Mouse (Mus musculus) retina, postnatal 1 day (tissue): ENCODE data around the gene Ccdc162.

Source experiments
- DNase-seq: peaks from one replicate; pipeline ENCODE4 v3.0.0-alpha.2; 2012

The Ccdc162 gene

GRCm38 (mm10) chr10:41632062-41632461 lies 84.4 kb downstream of the Ccdc162 start:
- DNase-seq: no peak

GRCm38 (mm10) chr10:41626996-41627395 lies 89.4 kb downstream of the Ccdc162 start:
- no peak for DNase-seq

GRCm38 (mm10) chr10:41619988-41620387 lies 96.4 kb downstream of the Ccdc162 start:
- no peak for DNase-seq

GRCm38 (mm10) chr10:41615487-41615886 lies 100.9 kb downstream of the Ccdc162 start:
- no peak for DNase-seq

GRCm38 (mm10) chr10:41611941-41612340 lies 104.5 kb downstream of the Ccdc162 start:
- DNase-seq: no peak

GRCm38 (mm10) chr10:41609475-41609874 lies 107.0 kb downstream of the Ccdc162 start:
- no peak for DNase-seq

GRCm38 (mm10) chr10:41608485-41608884 lies 107.9 kb downstream of the Ccdc162 start:
- no peak for DNase-seq

GRCm38 (mm10) chr10:41602667-41603066 lies 113.8 kb downstream of the Ccdc162 start:
- no peak for DNase-seq

- DNase-seq: no peak
Measured at GRCm38 (mm10) chr10:41601898-41602545, 114.4 kb downstream of the Ccdc162 start.

- DNase-seq: no peak
Measured at GRCm38 (mm10) chr10:41601302-41601701, 115.1 kb downstream of the Ccdc162 start.

- no peak for DNase-seq
Measured at GRCm38 (mm10) chr10:41599051-41599450, 117.4 kb downstream of the Ccdc162 start.

GRCm38 (mm10) chr10:41598221-41598620 lies 118.2 kb downstream of the Ccdc162 start:
- DNase-seq: no peak

- no peak for DNase-seq
Measured at GRCm38 (mm10) chr10:41595550-41595949, 120.9 kb downstream of the Ccdc162 start.

GRCm38 (mm10) chr10:41594957-41595356 lies 121.5 kb downstream of the Ccdc162 start:
- no peak for DNase-seq

GRCm38 (mm10) chr10:41594433-41594832 lies 122.0 kb downstream of the Ccdc162 start:
- DNase-seq: no peak

GRCm38 (mm10) chr10:41588616-41589015 lies 127.8 kb downstream of the Ccdc162 start:
- no peak for DNase-seq

GRCm38 (mm10) chr10:41586947-41587852 lies 129.2 kb downstream of the Ccdc162 start:
- DNase-seq: peak; percentile 37

GRCm38 (mm10) chr10:41583383-41583782 lies 133.1 kb downstream of the Ccdc162 start:
- no peak for DNase-seq

GRCm38 (mm10) chr10:41582901-41583361 lies 133.5 kb downstream of the Ccdc162 start:
- no peak for DNase-seq

- DNase-seq: no peak
Measured at GRCm38 (mm10) chr10:41580441-41580840, 136.0 kb downstream of the Ccdc162 start.

- no peak for DNase-seq
Measured at GRCm38 (mm10) chr10:41578541-41578940, 137.9 kb downstream of the Ccdc162 start.

GRCm38 (mm10) chr10:41576328-41576833 lies 140.1 kb downstream of the Ccdc162 start:
- DNase-seq: no peak

GRCm38 (mm10) chr10:41575451-41576327 lies 140.7 kb downstream of the Ccdc162 start:
- DNase-seq: no peak
